Mouse (Mus musculus): Measurements from ENCODE around the gene Olfr888.

Gene Olfr888

DNA sequence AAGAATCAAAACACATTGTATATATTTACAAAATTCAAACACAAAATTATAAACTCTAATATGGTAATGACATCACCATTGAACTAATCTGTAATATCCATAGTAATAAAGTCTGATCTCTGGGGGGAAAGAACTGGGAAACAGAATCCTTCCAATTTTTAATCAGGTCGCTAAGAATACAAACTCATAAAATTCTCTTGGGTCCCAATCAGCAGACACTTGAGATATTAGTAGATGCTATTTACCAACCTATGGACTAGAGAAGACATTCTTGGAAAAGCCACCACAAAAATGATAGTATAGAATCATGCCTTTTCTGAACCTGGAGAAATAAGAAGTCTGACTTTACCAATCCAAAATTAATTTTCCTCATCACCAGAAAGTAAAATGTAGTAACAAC, at the start of gene Olfr888:
Gene Olfr888, plus strand, starts transcription at position 301 of the 400 bp plus-strand sequence.
- no peak for DNase-seq

DNA sequence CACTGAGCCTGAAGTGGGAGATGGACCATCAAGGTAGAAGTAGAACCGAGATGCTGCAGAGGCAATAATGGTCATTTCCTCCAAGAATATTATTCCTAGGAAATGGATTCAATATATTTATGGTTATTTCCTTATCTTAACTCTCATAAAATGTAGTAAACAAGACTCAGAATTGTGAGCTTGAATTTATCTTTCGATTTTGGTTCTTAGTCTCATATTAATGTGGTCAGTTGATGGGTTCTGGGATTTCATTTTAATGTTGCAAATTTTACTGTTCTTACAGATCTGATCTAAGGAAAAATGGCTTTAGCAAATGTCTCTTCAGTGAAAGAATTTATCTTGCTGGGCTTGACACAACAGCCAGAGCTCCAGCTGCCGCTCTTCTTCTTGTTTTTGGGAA, 46.9 kb upstream of the Olfr888 start, which contains the start of gene Olfr885:
Gene Olfr885, plus strand, starts transcription at position 301 of the 400 bp plus-strand sequence.
- DNase-seq: no peak

DNA sequence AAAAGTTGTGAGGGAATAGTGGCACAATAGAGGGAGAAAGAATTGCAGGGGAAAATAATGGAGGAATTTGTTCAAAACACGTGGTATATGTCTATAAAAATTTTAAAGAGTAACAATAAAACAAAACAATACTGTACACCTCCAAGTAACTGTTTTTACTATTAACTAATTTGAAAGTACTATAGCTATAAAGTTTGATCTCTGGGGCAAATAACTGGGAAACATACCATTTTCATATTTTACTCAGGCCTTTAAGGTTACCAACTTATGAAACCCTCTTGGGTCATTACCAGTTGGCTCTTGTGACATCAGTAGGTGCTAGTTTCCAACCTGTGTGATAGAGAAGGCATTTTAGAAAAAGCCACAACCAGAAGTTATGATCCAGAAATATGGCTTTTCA, 24.2 kb upstream of the Olfr888 start, which contains the start of gene Olfr887:
Gene Olfr887, plus strand, starts transcription at position 301 of the 400 bp plus-strand sequence.
- no peak for DNase-seq

DNA sequence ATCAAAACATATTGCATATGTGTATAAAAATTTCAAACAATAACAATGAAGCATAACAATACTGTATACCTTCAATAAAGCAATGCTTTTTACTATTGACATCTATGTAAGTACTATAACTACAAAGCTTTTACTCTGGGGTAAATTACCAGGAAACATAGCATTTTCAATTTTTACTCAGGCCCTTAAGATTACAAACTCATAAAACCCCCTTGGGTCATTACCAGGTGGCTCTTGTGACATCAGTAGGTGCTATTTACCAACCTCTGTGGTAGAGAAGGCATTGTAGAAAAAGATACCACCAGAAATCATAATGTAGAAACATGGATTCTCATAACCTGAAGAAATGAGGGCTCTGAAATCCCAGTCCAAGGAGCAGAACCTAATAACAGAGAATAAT, 7.0 kb downstream of the Olfr888 start, which contains the start of gene Olfr889:
Gene Olfr889, plus strand, starts transcription at position 301 of the 400 bp plus-strand sequence.
- no peak for DNase-seq

DNA sequence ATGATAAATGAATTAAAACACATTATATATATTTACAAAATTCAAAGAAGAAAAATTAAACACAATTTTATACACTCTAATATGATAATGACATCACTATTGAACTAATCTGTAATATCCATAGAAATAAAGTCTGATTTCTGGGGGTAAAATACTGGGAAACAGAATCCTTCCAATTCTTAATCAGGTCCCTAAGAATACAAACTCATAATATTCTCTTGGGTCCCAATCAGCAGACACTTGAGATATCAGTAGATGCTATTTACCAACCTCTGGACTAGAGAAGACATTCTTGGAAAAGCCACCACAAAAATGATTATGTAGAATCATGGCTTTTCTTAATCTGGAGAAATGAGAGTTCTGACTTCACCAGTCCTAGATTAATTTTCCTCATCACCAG, 34.3 kb downstream of the Olfr888 start, which contains the start of gene Olfr890:
Gene Olfr890, plus strand, starts transcription at position 301 of the 400 bp plus-strand sequence.
- no peak for DNase-seq
